Mouse (Mus musculus) adrenal gland, adult 18-20 months (tissue): ENCODE data around the gene Pofut2. TPM values are rescaled to one million over a fixed set of nuclear protein-coding genes. Genes with fewer than 3 reads are reported as not detected.

ENCODE experiments used
- DNase-seq, 2 experiments: peaks; one replicate each; pipeline ENCODE4 v3.0.0; 2021 to 2022; ENCODE audit warnings: low spot score in 2 of 2
- total RNA-seq, 2 experiments: library from RNA; stranded (reverse); gene quantifications; 1 replicate in 1 of 2; 2 replicates in 1 of 2; pipeline ENCODE4 v1.2.3; 2021

Gene Pofut2
- total RNA-seq, 2 experiments from 2014 or later, result 83.1 to 93.5 TPM

DNA sequence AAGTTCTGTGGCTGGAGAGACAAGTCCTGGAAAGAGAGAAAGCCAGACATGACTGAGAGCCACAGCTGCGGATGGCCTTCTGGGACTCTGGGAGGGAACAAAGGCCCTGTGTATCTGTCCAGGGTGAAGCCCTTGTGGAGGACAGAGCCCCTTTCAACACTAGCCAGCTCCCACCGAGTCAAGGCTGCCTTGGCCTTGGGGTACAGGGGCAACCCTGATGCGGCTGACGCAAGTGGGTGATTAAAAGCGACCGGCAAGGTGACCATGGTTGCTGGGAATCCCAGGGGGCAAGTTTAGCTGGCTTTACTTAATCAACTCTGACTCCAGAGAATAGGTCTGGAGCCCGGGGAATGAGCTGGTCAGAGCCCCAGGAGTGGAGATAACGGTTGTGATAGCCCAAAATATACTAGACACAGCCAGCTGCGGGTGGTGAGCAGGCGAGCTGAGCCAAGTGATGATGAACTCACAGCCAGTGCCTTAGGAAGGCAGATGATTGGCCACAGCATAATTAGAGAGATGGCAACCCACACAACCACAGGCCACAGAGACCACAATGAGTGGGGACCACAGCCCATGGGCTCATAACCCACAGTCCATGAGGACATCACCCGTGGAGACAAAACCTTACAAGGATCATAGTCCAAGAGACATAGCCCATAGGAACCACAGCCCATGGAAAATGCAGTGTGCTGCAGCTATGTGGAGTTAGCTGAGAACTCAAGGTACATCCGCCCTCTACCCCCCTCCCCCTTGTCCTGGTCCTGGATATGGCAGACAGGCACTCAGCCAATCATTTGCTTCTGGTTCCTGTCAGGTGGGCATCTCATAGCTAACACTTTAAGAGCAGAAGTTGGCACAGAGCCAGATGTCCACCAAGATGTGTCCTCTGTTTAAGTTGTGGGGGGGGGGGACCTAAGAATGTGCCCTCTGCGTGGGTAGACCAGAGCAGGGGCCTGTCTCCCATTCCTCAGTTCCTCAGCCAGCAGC, 29.1 kb upstream of the Pofut2 start:
- peak in 1 of 2 experiments; percentile 44 for DNase-seq

DNA sequence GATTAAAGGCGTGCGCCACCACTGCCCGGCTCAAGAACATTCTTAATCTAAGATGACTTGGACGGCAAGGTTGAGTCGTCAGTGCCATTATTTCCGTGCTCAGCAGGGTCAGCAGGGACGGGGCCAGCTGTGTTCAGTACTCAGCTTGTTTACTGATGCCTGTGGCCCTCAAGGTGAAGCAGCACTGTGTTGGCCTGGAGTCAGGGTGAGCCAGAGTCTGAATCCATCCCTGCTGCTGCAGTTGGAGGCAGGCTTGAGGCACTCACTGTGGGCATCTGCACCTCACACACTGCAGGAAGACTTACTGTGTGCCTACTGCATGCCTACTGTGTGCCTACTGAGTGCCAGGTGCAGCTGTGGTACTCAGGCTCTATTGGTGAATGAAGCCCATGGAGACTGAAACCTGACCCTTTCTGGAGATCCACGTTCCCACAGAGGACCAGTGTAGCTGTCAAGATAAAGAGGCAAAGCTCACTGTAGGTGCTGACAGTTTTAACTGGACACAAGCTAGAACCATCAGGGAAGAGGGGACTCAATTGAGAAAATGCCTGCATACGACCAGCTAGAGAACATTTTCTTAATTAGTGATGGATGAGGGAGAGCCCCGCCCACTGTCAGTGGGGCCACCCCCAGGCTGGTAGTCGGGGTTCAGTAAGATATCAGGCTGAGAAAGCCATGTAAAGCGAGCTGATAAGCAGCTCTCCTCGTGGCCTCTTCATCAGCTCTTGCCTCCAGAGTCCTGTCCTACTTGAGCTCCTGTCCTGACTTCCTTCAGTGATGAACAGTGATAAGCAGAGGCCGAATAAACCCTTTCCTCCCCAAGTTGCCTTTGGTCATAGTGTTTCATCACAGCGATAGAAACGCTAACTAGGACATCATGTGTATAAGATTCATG, 26.9 kb upstream of the Pofut2 start:
- DNase-seq, result no peak

DNA sequence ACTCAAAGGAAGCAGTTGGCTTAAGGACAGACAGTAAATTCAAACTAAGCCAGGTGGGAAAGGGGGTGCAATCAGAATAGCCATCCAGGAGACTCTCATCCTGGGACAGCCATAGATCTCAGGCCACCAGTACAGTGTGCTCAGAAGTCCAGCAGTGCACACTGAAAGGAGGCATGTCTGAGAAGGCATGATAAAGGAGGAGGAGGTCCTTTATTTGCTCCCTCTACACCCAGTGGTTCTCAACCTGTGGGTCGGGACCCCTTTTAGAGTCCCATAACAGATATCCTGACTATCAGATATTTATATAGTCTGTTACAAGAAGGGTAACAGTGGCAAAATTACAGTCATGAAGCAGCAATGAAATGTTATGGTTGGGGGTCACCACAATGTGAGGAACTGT, 25.8 kb upstream of the Pofut2 start:
- DNase-seq, result no peak

- no peak for DNase-seq
These were observed 23.9 kb upstream of the Pofut2 start for GRCm38 (mm10) chr10:77234991-77235616.

GRCm38 (mm10) chr10:77237795-77238580, 21.0 kb upstream of the Pofut2 start:
- DNase-seq, result no peak

- no peak for DNase-seq
These were observed 18.3 kb upstream of the Pofut2 start for GRCm38 (mm10) chr10:77240764-77241163.

- no peak for DNase-seq
These were observed 16.6 kb upstream of the Pofut2 start for GRCm38 (mm10) chr10:77242396-77242795.

- no peak for DNase-seq
These were observed 16.1 kb upstream of the Pofut2 start for GRCm38 (mm10) chr10:77242871-77243270.

DNA sequence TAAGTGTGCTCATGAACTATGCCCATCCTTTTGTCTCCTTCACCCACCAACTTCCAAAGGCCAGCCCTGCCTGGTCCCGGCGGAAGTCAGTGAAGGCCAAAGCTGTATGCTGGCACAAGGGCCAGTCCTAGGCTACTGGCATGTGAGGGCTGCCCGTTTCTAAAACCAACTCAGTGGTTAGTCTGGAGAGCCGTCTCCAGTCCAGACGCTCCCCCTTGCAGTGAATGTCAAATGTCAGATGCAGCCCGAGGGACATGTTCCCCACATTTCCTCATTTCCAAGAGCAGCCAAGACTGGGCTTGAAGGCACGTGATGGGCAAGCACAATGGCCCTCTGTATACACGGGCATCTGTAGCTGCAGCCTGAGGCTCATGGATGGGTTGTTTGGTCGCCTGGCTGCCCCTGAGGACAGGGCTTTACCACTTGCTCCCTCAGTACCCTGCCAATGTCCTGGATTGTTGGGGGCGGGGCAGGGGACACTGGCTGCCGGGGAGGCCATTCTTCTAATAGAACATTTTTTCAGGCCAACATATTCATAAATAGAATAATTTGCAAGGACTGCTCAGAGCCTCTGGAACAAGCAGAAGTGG, 15.4 kb upstream of the Pofut2 start:
- no peak for DNase-seq

GRCm38 (mm10) chr10:77244777-77245176, 14.2 kb upstream of the Pofut2 start:
- DNase-seq, result no peak

- no peak for DNase-seq
These were observed 12.0 kb upstream of the Pofut2 start for GRCm38 (mm10) chr10:77247048-77247447.

DNA sequence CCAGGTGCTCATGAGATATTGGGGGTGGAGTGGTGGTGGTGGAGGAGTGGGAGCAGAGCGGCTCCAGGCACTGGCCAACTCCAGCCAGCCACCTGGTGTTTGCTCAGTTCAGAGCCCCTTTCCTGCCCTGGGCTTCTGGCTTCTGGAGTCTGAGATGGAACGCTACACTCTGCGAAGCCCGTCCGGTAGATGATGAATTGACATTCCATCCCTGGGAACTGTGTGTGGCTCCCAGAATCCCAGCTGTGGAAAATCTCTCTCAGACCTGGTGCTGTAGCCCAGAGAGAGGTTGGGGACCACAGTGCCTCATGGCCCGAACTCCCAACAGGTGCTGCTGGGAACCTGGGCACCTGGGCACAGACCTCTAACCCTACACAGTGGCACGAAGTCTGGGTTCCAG, 11.3 kb upstream of the Pofut2 start:
- DNase-seq, result no peak

DNA sequence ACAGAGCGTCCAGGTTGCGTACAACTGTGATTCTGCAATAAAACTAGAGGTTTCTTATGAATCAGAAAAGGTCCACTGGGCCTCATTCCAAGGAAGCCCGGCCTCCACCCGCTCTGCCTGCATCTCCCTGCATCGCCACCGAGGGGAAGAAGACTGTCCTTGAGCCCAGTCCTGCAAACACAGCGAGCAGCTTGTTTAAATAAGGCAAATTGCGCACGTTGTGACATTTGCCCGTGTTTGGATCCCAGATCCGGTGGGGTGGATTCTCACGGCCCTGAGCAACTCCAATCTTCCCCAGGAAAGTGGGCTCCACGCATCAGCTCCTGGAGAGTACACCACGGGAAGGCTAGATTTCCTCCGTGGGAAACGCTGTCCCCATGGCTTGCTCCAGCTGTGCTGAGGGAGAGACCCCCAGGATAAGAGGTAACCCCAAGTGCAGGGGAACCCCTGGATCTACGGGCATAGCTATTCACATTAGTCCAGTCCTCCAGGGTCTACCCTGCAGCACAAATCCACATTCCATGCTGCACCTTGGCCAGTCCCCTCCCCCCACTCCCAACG, 7.7 kb upstream of the Pofut2 start:
- peak; percentile 50 to 72 for DNase-seq

- peak; percentile 49 to 56 for DNase-seq
These were observed 7.1 kb upstream of the Pofut2 start for GRCm38 (mm10) chr10:77251784-77252539.

DNA sequence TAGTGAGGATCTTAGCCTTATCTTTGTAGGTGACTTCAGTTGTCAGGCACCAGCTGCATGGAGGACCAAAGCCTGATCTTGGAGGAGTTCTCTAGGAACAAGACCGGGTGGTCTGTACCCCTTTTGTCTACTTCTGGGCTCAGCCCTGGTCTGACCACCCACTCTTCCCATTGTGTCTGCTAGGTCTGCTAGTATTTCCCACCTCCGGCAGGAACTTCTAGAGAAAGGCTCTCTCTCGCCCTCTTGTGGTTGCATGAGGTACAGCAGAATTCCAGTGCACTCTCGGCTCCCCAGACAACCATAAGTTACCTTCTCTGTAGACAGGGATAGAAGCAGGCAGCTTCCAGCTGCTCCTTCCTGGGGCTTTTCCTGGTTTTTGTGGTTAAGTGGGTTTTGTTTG, 6.2 kb upstream of the Pofut2 start:
- peak; percentile 79 to 82 for DNase-seq

- DNase-seq, result no peak
These were observed 3.8 kb upstream of the Pofut2 start for GRCm38 (mm10) chr10:77255231-77255630.

- no peak for DNase-seq
These were observed 3.3 kb upstream of the Pofut2 start for GRCm38 (mm10) chr10:77255676-77256075.

GRCm38 (mm10) chr10:77258041-77258590, 902 bp upstream of the Pofut2 start:
- DNase-seq, result no peak
